Mouse (Mus musculus): ENCODE results near the gene Cuta.

Gene Cuta

DNA sequence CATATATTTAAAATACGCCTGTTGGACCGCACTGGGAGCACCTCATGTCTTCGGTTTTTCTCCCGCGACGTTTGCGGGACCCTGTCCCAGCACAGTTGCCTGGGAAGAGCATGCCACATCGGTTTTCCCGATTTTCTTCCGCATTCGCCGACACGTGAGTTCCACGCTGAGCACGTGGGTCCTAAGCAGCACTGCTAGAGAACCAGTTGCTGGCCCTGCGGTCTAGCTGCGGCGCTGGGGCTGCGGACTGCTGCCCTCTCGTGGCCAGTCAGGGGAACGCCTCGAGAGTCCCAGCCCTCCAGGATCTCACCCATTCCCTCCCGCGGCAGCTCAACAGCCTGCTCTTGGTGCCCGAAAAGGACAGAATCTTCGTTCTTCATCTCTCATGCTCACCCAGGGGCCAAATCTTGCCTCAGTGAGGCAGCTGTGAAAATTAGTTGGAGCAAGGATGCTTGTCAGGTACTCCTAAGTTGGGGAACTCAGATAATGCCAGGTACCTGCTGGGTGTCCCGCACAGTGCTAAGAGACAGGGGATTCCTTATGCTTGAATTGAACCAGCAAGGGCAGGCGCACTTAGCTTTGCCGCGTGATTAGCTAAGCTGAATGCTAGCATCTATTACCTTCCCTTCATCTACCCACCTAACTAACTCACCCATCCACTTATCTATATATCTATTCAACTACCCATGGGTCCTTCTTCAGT is 53.2 kb downstream of the Cuta start:
- peak; percentile 83 for DNase-seq (ENCODE audit: low spot score)

GRCm38 (mm10) chr17:26884995-26885926 is 54.1 kb downstream of the Cuta start:
- DNase-seq (ENCODE audit: low spot score), result peak; percentile 82
